Mouse (Mus musculus): ENCODE data around the gene Gm14137.

- TF ChIP-seq CTCF (IDR thresholded peaks at IDR 0.05; ENCODE audit: borderline replicate concordance, insufficient read depth, low read length), result no peak
- TF ChIP-seq POLR2A (IDR thresholded peaks at IDR 0.05; ENCODE audit: low read depth, low read length), result no peak
Observed at GRCm38 (mm10) chr2:119163135-119163534, 11.2 kb upstream of the Gm14137 start.

All from embryonic fibroblast, embryonic 13.5 days (primary cell).